22 mouse cellular contexts compared by ENCODE assay signal in genomic region chr1:193230531-193230930, GRCm38 (mm10). TPM values are rescaled to one million over a fixed set of nuclear protein-coding genes. Genes with fewer than 3 reads are reported as not detected.
DNase-seq lines count a peak whose midpoint lies in the region; ATAC-seq lines count a peak whose summit lies in the region.
"Had no signal": no experiment of that assay in that cellular context is flagged by ENCODE, and none has a peak within 500 bp of the region (broad histone marks: within the 10 kb centered on the region; RNA-seq: fewer than 3 reads in every experiment).

No protein-coding gene starts in this region.

- no peaks in the 10 kb centered on the region for H3K9me3 ChIP-seq in intestine, embryonic 15.5 days
- no peaks in the 10 kb centered on the region for H3K9me3 ChIP-seq in intestine, embryonic 16.5 days (ENCODE audit: control insufficient read depth, low read length)
- no peaks in the 10 kb centered on the region for H3K9me3 ChIP-seq in kidney, embryonic 15.5 days (replicated peaks)
- H3K9me3 ChIP-seq in lung, embryonic 15.5 days, result no peaks in the 10 kb centered on the region
- H3K9me3 ChIP-seq: embryonic facial prominence, embryonic 15.5 days; forebrain, embryonic 10.5 days; forebrain, embryonic 15.5 days; G1E; heart, embryonic 13.5 days had no signal

- no peak overlapping the region for H3K4me2 ChIP-seq in intestine, embryonic 15.5 days (replicated peaks)
- no peak overlapping the region for H3K4me2 ChIP-seq in intestine, embryonic 16.5 days (ENCODE audit: low read depth, low read length)
- H3K4me2 ChIP-seq in kidney, embryonic 15.5 days, result no peak overlapping the region
- H3K4me2 ChIP-seq in lung, embryonic 15.5 days, result no peak overlapping the region
- H3K4me2 ChIP-seq: embryonic facial prominence, embryonic 15.5 days; forebrain, embryonic 15.5 days; heart, embryonic 13.5 days had no signal

- 0 out of 2 replicates have a peak, but pooled peaks have one; percentile 25 for ATAC-seq in intestine, embryonic 15.5 days
- ATAC-seq in intestine, embryonic 16.5 days, result no peak
- no peak for ATAC-seq in kidney, embryonic 15.5 days (replicated peaks; ENCODE audit: low FRiP score)
- ATAC-seq in lung, embryonic 15.5 days (ENCODE audit: borderline replicate concordance, extremely low read depth, low FRiP score, low TSS enrichment), result 0 out of 2 replicates have a peak, but pooled peaks have one; percentile 55
- ATAC-seq: forebrain, embryonic 15.5 days had no signal

- WGBS in intestine, embryonic 15.5 days, result 34% methylated on average over 3 of the region's 3 CpGs
- 43% methylated on average over 3 of the region's 3 CpGs for WGBS in intestine, embryonic 16.5 days
- WGBS in kidney, embryonic 15.5 days, result 44% methylated on average over 3 of the region's 3 CpGs
- 29% methylated on average over 3 of the region's 3 CpGs for WGBS in lung, embryonic 15.5 days

- DNase-seq in kidney, adult 11 months, result no peak
- no peak for DNase-seq in lung, postnatal 4 days
- peak; percentile 65 for DNase-seq in kidney, postnatal 14 days
- DNase-seq: adrenal gland, postnatal 10 days; cerebellum, adult 11 months; cerebellum, adult 8-10 months; cerebellum, postnatal 14 days; embryo, embryonic 11 days; gastrocnemius, postnatal 36 days; heart, adult 11 months; heart, postnatal 36 days had no signal

- H3K27ac ChIP-seq in intestine, embryonic 15.5 days, result no peak overlapping the region
- H3K27ac ChIP-seq in intestine, embryonic 16.5 days (ENCODE audit: low read length), result no peak overlapping the region
- H3K27ac ChIP-seq in kidney, embryonic 15.5 days, result peak overlapping the region; percentile 73; the same call in 1 of the 2 replicates
- H3K27ac ChIP-seq in lung, embryonic 15.5 days, result peak overlapping the region; percentile 65
- H3K27ac ChIP-seq: embryonic facial prominence, embryonic 15.5 days; forebrain, embryonic 10.5 days; forebrain, embryonic 15.5 days; heart, embryonic 13.5 days had no signal

- peaks cover 3% of the 10 kb centered on the region; the same call in 1 of the 2 replicates for H3K4me1 ChIP-seq in intestine, embryonic 15.5 days (replicated peaks)
- 0 out of 2 replicates have a peak, but pooled peaks cover 3% of the 10 kb centered on the region for H3K4me1 ChIP-seq in intestine, embryonic 16.5 days (ENCODE audit: control insufficient read depth, insufficient read depth, low read length)
- peaks cover 40% of the 10 kb centered on the region for H3K4me1 ChIP-seq in kidney, embryonic 15.5 days
- peaks cover 18% of the 10 kb centered on the region; the same call in 1 of the 2 replicates for H3K4me1 ChIP-seq in lung, embryonic 15.5 days
- H3K4me1 ChIP-seq: forebrain, embryonic 15.5 days had no signal

- no peaks in the 10 kb centered on the region for H3K36me3 ChIP-seq in intestine, embryonic 15.5 days
- H3K36me3 ChIP-seq in intestine, embryonic 16.5 days (ENCODE audit: control insufficient read depth, insufficient read depth, low read length), result no peaks in the 10 kb centered on the region
- no peaks in the 10 kb centered on the region for H3K36me3 ChIP-seq in kidney, embryonic 15.5 days
- no peaks in the 10 kb centered on the region for H3K36me3 ChIP-seq in lung, embryonic 15.5 days
- H3K36me3 ChIP-seq: embryonic facial prominence, embryonic 15.5 days; forebrain, embryonic 10.5 days; forebrain, embryonic 15.5 days; G1E; heart, embryonic 13.5 days had no signal

- H3K27me3 ChIP-seq in intestine, embryonic 15.5 days (replicated peaks), result no peaks in the 10 kb centered on the region
- H3K27me3 ChIP-seq in intestine, embryonic 16.5 days (replicated peaks; ENCODE audit: control insufficient read depth, insufficient read depth, low read length), result no peaks in the 10 kb centered on the region
- H3K27me3 ChIP-seq in kidney, embryonic 15.5 days, result no peaks in the 10 kb centered on the region
- no peaks in the 10 kb centered on the region for H3K27me3 ChIP-seq in lung, embryonic 15.5 days
- H3K27me3 ChIP-seq: embryonic facial prominence, embryonic 15.5 days; forebrain, embryonic 15.5 days; heart, embryonic 13.5 days had no signal

- H3K9ac ChIP-seq in intestine, embryonic 15.5 days, result no peak overlapping the region
- no peak overlapping the region for H3K9ac ChIP-seq in intestine, embryonic 16.5 days (ENCODE audit: low read depth, low read length)
- H3K9ac ChIP-seq in kidney, embryonic 15.5 days, result no peak overlapping the region
- H3K9ac ChIP-seq in lung, embryonic 15.5 days, result no peak overlapping the region
- H3K9ac ChIP-seq: embryonic facial prominence, embryonic 15.5 days; forebrain, embryonic 15.5 days; heart, embryonic 13.5 days had no signal

- H3K4me3 ChIP-seq in intestine, embryonic 15.5 days (replicated peaks), result no peak overlapping the region
- no peak overlapping the region for H3K4me3 ChIP-seq in intestine, embryonic 16.5 days (ENCODE audit: low read length)
- no peak overlapping the region for H3K4me3 ChIP-seq in kidney, embryonic 15.5 days (replicated peaks)
- H3K4me3 ChIP-seq in lung, embryonic 15.5 days, result no peak overlapping the region
- H3K4me3 ChIP-seq: embryonic facial prominence, embryonic 15.5 days; erythroblast, embryonic 14.5 days; forebrain, embryonic 10.5 days; forebrain, embryonic 15.5 days; heart, embryonic 13.5 days had no signal

RNA-seq across cellular contexts. Expression of gene Lamb3, which starts 23.0 kb away (rescaled TPM):
- 3.9 and 4.4 TPM in 2 replicates for polyA plus RNA-seq in intestine, embryonic 15.5 days (2015; fragmentation: Nextera tagmentation; extraction: Ambion mirVana)
- 4.1 and 4.3 TPM in 2 replicates for polyA plus RNA-seq in intestine, embryonic 16.5 days (2015; fragmentation: Nextera tagmentation; extraction: Ambion mirVana)
- 1.2 and 1.6 TPM in 2 replicates for polyA plus RNA-seq in kidney, embryonic 15.5 days (2015; fragmentation: Nextera tagmentation; extraction: Ambion mirVana)
- 38.1 and 43.9 TPM in 2 replicates for polyA plus RNA-seq in lung, embryonic 15.5 days (2015; fragmentation: Nextera tagmentation; extraction: Ambion mirVana)
- polyA plus RNA-seq: erythroblast, embryonic 14.5 days had no signal

RNA-seq across cellular contexts. Expression of gene Traf3ip3, which starts 29.0 kb away (rescaled TPM):
- 3.8 and 4.1 TPM in 2 replicates for polyA plus RNA-seq in intestine, embryonic 15.5 days (2015; fragmentation: Nextera tagmentation; extraction: Ambion mirVana)
- polyA plus RNA-seq in intestine, embryonic 16.5 days (2015; fragmentation: Nextera tagmentation; extraction: Ambion mirVana), result 3.4 and 4.0 TPM in 2 replicates
- polyA plus RNA-seq in kidney, embryonic 15.5 days (2015; fragmentation: Nextera tagmentation; extraction: Ambion mirVana), result 3.5 and 4.3 TPM in 2 replicates
- polyA plus RNA-seq in lung, embryonic 15.5 days (2015; fragmentation: Nextera tagmentation; extraction: Ambion mirVana), result 2.9 and 3.8 TPM in 2 replicates
- polyA plus RNA-seq: erythroblast, embryonic 14.5 days had no signal

RNA-seq across cellular contexts. Expression of gene Hsd11b1, which starts 33.3 kb away (rescaled TPM):
- polyA plus RNA-seq in intestine, embryonic 15.5 days (2015; fragmentation: Nextera tagmentation; extraction: Ambion mirVana), result 1.3 and 1.4 TPM in 2 replicates
- polyA plus RNA-seq in intestine, embryonic 16.5 days (2015; fragmentation: Nextera tagmentation; extraction: Ambion mirVana), result 0.91 and 1.2 TPM in 2 replicates
- 1.5 TPM in 2 replicates for polyA plus RNA-seq in kidney, embryonic 15.5 days (2015; fragmentation: Nextera tagmentation; extraction: Ambion mirVana)
- polyA plus RNA-seq in lung, embryonic 15.5 days (2015; fragmentation: Nextera tagmentation; extraction: Ambion mirVana), result 19.3 and 27.1 TPM in 2 replicates
- polyA plus RNA-seq: embryonic facial prominence, embryonic 11.5 days; erythroblast, embryonic 14.5 days; G1E had no signal

RNA-seq across cellular contexts. Expression of gene G0s2, which starts 42.5 kb away (rescaled TPM):
- polyA plus RNA-seq in intestine, embryonic 15.5 days (2015; fragmentation: Nextera tagmentation; extraction: Ambion mirVana), result 21.9 and 23.7 TPM in 2 replicates
- 20.0 and 25.1 TPM in 2 replicates for polyA plus RNA-seq in intestine, embryonic 16.5 days (2015; fragmentation: Nextera tagmentation; extraction: Ambion mirVana)
- polyA plus RNA-seq in kidney, embryonic 15.5 days (2015; fragmentation: Nextera tagmentation; extraction: Ambion mirVana), result 28.6 and 37.1 TPM in 2 replicates
- polyA plus RNA-seq in lung, embryonic 15.5 days (2015; fragmentation: Nextera tagmentation; extraction: Ambion mirVana), result 148 and 169 TPM in 2 replicates
- polyA plus RNA-seq: G1E had no signal

Comparison
In these comparisons a context has a peak if more than half of its experiments do, and no peak if none do; other contexts are left out.
1. ATAC-seq: peak in intestine, embryonic 15.5 days (single experiment) and lung, embryonic 15.5 days (single experiment); none in intestine, embryonic 16.5 days (single experiment) and kidney, embryonic 15.5 days (single experiment).
2. H3K27ac ChIP-seq: peak in kidney, embryonic 15.5 days (single experiment) and lung, embryonic 15.5 days (single experiment); none in intestine, embryonic 15.5 days (single experiment) and intestine, embryonic 16.5 days (single experiment).